Mouse (Mus musculus) skeletal muscle tissue, adult 2 months (tissue): ENCODE results near the gene Olfr1282.
"Not testable (repeated sequence)": the region's sequence is repeated elsewhere in the genome, so short reads cannot be mapped to it uniquely, and the experiment has no call there.

Experiments used
- DNase-seq: peaks from one replicate; pipeline ENCODE4 v3.0.0-alpha.2; 2012; ENCODE audit warnings: low read depth, low spot score

Olfr1282 gene

DNA sequence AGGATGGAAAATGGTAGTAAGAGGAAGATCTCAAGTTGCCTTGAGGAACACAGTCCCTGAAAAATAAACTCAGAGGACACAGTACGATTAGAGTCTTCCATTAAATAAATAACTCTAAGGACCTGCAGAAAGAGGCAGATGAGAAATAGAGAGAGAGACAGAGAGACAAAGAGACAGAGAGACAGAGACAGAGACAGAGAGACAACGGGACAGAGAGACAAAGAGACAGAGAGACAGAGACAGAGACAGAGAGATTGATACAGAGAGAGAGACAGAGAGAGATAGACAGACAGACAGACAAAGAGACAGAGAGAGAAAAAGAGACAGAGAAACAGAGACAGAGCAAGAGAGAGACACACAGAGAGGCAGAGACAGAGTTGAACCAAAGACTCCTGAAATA, at the start of gene Olfr1282:
Olfr1282 (minus strand) TSS at position 101 of the 400 bp plus-strand sequence.
- no peak for DNase-seq

DNA sequence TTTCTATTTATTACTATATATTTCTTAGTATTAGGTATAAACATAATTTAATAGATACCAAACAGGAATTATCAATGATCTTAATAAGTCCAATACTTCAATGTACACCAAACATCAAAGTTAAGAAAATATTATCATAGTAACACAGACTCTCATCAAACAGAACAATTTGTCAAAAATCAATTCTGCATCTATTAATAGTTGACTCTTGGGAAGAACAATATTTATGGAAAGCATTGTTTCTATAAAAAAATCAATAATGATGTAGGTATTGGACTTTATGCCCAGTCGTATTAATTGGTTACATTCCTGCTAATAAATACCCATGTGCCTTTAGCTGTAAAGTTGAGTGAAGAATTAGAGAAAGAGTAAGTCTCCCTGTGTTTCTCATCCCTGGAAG, 39.3 kb upstream of the Olfr1282 start, which contains the start of gene Olfr1284:
Olfr1284 (plus strand) TSS at position 301 of the 400 bp plus-strand sequence.
- DNase-seq: no peak

DNA sequence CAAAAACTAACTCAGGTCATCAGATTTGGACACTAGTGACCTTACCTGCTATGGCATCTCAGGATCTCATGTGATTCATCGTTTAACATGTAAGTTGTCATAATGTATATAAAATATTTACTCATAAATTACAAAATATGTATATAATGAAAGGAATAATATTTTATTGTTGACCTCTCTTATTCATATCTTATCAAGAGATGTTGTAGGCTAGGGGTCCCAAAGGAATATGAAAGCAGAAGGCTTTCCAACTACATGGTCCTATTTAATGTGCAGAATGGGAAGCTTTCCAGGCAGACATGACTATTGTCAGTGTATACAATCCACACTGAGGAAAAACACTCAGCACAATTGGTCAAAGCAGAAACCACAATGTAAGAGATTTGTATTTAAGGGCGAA, 30.6 kb upstream of the Olfr1282 start, which contains the start of gene Olfr1283:
Olfr1283 (plus strand) TSS at position 301 of the 400 bp plus-strand sequence.
- DNase-seq: no peak

DNA sequence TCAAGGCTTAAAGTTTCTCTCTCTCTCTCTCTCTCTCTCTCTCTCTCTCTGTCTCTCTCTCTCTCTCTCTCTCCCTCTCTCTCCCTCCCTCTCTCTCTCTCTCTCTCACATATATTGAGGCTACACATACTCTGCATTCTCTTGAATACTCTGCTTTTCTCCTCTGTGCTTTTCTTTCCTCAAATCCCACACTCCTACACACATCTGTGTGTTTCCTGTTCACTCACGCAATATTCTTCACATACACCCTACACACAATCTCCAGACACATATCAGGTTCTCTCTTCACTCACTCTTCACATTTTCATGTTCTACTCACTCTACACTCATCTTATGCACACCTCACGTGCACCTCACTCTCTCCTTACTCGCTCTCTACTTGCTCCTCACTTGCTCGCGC, 2.2 kb downstream of the Olfr1282 start:
- not testable (repeated sequence) for DNase-seq

DNA sequence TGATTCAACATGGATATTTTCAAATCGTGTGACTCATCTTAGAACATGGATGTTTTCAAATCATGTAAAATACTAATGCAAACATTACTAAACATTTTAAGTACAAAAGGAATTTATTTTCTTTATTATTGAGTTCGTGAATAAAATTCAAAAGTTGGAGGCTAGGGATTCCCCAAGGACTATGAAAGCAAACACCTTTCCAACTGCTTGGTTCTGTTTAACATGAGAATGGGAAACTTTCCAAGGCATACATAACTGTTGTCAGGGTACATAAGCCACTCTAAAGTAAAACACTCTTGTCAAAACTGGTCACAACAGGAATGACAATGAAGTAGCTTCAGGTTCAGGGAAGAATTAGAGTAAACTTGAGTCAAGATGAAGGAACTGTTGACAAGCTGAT, 9.7 kb downstream of the Olfr1282 start, which contains the start of gene Olfr1281:
Olfr1281 (plus strand) TSS at position 301 of the 400 bp plus-strand sequence.
- DNase-seq: no peak

DNA sequence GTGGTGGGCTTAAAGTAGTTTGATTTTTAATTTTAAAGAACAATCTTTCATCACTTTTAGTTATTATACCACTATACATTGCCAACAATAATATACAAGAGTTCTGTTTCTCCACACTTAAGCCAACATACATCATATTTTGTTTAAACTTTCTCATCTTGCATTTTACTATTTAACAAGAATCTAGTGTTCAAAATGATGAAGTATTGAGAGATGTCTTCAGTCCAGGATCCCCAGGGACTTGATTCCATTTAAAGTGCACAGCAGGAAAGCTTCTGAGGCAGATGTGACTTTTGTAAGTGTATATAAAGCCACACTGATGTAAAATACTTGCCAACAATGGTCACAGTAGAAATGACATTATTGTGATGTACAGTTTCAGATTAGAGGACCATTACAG, 22.2 kb downstream of the Olfr1282 start, which contains the start of gene Olfr1280:
Olfr1280 (plus strand) TSS at position 301 of the 400 bp plus-strand sequence.
- no peak for DNase-seq

DNA sequence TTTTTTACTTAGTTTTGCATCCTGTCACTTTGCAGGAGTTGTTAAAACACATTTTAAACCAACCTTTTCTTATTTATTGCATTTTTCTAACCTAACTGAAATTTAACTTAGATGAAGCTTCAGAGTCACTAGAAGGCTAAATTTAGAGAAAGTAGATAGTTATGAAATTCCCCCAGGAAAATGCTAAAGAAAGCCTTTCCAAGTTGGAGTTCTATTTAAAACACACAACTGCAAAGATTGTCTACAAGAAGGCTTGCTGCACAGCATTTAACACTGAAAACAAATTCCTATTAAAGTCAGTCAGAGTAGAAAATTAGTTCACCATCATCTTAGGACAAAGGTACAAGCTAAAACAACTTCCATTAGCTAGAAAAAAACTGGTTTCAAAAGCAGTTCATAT, 35.5 kb downstream of the Olfr1282 start, which contains the start of gene Olfr1279:
Olfr1279 (plus strand) TSS at position 262 of the 400 bp plus-strand sequence.
- no peak for DNase-seq

DNA sequence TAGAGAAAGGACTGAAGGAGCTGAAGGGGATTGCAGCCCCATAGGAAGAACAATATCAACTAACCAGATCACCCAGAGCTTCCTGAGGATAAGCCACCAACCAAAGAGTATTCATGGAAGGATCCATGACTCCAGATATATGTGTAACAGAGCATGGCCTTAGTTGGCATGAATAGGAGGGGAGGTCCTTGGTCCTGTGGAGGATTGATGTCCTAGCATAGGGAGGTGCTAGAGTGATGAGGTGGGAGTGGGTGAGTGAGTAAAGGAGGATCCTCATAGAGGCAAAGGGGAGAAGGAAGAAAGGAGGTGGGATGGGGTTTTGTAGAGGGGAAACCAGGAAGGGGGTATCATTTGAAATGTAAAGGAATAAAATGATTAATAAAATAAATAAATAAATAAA, 37.3 kb downstream of the Olfr1282 start:
- DNase-seq: no peak

DNA sequence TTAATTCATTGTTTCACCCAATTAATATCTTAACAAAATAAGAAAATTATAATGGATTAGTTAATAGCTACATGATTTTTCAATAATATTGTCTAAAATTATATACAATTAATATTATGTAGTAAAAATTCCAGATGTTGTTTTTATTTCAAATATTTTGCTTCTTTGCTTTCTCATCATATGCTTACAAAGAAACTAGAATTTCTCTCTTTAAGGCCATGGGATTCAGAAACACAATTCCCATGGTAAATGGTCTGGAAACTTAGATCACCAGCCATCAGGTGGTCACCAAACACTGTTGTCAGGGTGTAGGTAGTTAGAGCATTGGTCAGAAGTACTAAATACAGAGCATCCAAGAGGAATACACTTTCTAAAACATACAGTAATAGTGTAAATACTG, 46.0 kb downstream of the Olfr1282 start, which contains the start of gene Olfr1278:
Olfr1278 (plus strand) TSS at position 301 of the 400 bp plus-strand sequence.
- DNase-seq: no peak
